Mouse (Mus musculus) liver, adult 10 weeks (tissue): ENCODE data around the gene Pank4. TPM values are rescaled to one million over a fixed set of nuclear protein-coding genes. Genes with fewer than 3 reads are reported as not detected.

ENCODE experiments used
- polyA plus RNA-seq: library from polyadenylated mRNA; stranded (reverse); fragments of 350-450 nt; fragmentation: Illumina TruSeq; extraction: RNeasy Lipid Tissue Mini Kit (QIAGEN cat#74804); gene quantifications from one replicate; pipeline ENCODE4 v1.2.3, GENCODE M21; 2014; ENCODE audit warnings: low read depth, low replicate concordance

The Pank4 gene
- 2.6 TPM for polyA plus RNA-seq

GRCm38 (mm10) chr4:154963901-154964580, at the start of gene Pank4:
Pank4 (plus strand) TSS chr4:154964123.

GRCm38 (mm10) chr4:154928395-154929087, 35.4 kb upstream of the Pank4 start, which contains the start of gene Tnfrsf14:
Tnfrsf14 (minus strand) TSS chr4:154928563.

DNA sequence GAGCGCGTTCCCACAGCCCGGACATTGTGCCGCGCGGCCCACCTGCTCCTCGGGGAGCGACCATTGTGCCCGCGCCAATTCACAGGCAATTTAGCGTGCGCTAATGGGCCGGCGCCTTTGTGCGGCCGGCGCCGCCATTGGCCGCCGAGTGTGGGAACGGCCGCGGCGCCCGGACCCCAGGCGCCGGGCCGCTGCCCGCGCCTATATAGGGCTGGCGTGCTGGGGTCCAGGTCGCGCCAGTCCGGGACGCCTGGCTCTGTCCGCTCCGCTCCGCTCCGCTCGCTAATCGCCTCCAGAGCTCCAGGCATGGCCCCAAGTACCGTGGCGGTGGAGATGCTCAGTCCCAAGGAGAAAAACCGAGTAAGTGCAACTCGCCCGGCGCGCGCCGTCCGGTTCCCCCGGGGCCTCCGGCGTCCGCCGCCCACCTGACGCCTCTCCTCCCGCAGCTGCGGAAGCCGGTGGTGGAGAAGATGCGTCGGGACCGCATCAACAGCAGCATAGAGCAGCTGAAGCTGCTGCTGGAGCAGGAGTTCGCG, 3.2 kb upstream of the Pank4 start, which contains the start of gene Hes5:
Gene Hes5 (plus strand): TSS at position 234 of the 536 bp plus-strand sequence.

Other genes with a start within 250 kb of the Pank4 start
- not detected for gene Ttc34, start 126.7 kb upstream of the Pank4 start, polyA plus RNA-seq
- gene Mmel1, start 94.5 kb upstream of the Pank4 start, polyA plus RNA-seq = not detected
- 0.48 TPM for gene Fam213b, start 65.0 kb upstream of the Pank4 start, polyA plus RNA-seq
- gene Tnfrsf14, start 35.6 kb upstream of the Pank4 start, polyA plus RNA-seq = not detected
- not detected for gene Hes5, start 3.2 kb upstream of the Pank4 start, polyA plus RNA-seq
- not detected for gene Plch2, start 92.7 kb downstream of the Pank4 start, polyA plus RNA-seq
- gene Pex10, start 102.9 kb downstream of the Pank4 start, polyA plus RNA-seq = 2.8 TPM
- 151 TPM for gene Rer1, start 122.3 kb downstream of the Pank4 start, polyA plus RNA-seq
- 0.72 TPM for gene Morn1, start 122.5 kb downstream of the Pank4 start, polyA plus RNA-seq